Mouse (Mus musculus) E14TG2a.4 (cell line): ENCODE measurements around the gene Tbx19.

ENCODE experiments used
- CTCF ChIP-seq: conservative IDR thresholded peaks from 2 replicates; pipeline ENCODE4 v1.5.1; 2014; ENCODE audit warnings: low read length
- POU5F1 ChIP-seq: IDR thresholded peaks from 2 replicates; pipeline ENCODE4 v1.6.1; 2014; ENCODE audit warnings: low read length, borderline replicate concordance

- TF ChIP-seq CTCF = no peak
- no peak for TF ChIP-seq POU5F1
Observed at GRCm38 (mm10) chr1:165169462-165169861, 8.9 kb upstream of the Tbx19 start.
